Mouse (Mus musculus) common myeloid progenitor, adult 5-6 weeks (primary cell): Measurements from ENCODE around the gene Tlcd1. TPM values are rescaled to one million over a fixed set of nuclear protein-coding genes. Genes with fewer than 3 reads are reported as not detected.

Experiments
- ATAC-seq: replicated peaks from 2 replicates; pipeline ENCODE4 v1.8.0; 2016; ENCODE audit warnings: low read depth, mild to moderate bottlenecking, moderate TSS enrichment, inconsistent platforms; ENCODE audit not compliant: poor library complexity, severe bottlenecking
- total RNA-seq: library from RNA; stranded (forward); fragments of 200-1000, 187-1606 nt; gene quantifications from 2 replicates; pipeline ENCODE4 v1.2.3, GENCODE M21; 2017

Tlcd1 gene
- total RNA-seq, 1 experiment from 2014 or later = 7.9 TPM

GRCm38 (mm10) chr11:78160675-78161074 lies 15.8 kb upstream of the Tlcd1 start:
- ATAC-seq = no peak

- ATAC-seq = no peak
Measured at GRCm38 (mm10) chr11:78161169-78161568, 15.3 kb upstream of the Tlcd1 start.

GRCm38 (mm10) chr11:78161968-78162367 lies 14.5 kb upstream of the Tlcd1 start:
- ATAC-seq = no peak

- no peak for ATAC-seq
Measured at GRCm38 (mm10) chr11:78162504-78162903, 14.0 kb upstream of the Tlcd1 start.

GRCm38 (mm10) chr11:78163045-78163444 lies 13.5 kb upstream of the Tlcd1 start:
- no peak for ATAC-seq

GRCm38 (mm10) chr11:78163681-78164603 lies 12.6 kb upstream of the Tlcd1 start:
- ATAC-seq = no peak

- no peak for ATAC-seq
Measured at GRCm38 (mm10) chr11:78164604-78164923, 11.9 kb upstream of the Tlcd1 start.

- ATAC-seq = peak; percentile 61
Measured at GRCm38 (mm10) chr11:78164924-78165760, 11.4 kb upstream of the Tlcd1 start, which contains the start of gene Traf4. TSS of gene Traf4 (minus strand) at chr11:78165589.

GRCm38 (mm10) chr11:78165761-78166109 lies 10.8 kb upstream of the Tlcd1 start:
- peak; percentile 24 for ATAC-seq

GRCm38 (mm10) chr11:78166161-78166560 lies 10.3 kb upstream of the Tlcd1 start:
- no peak for ATAC-seq

GRCm38 (mm10) chr11:78166640-78167039 lies 9.9 kb upstream of the Tlcd1 start:
- ATAC-seq = no peak

- no peak for ATAC-seq
Measured at GRCm38 (mm10) chr11:78167257-78167959, 9.1 kb upstream of the Tlcd1 start.

GRCm38 (mm10) chr11:78168541-78169468 lies 7.7 kb upstream of the Tlcd1 start:
- ATAC-seq = peak; percentile 9; the same call in 1 of the 2 replicates

GRCm38 (mm10) chr11:78170306-78170705 lies 6.2 kb upstream of the Tlcd1 start:
- ATAC-seq = no peak

GRCm38 (mm10) chr11:78171328-78171727 lies 5.2 kb upstream of the Tlcd1 start:
- no peak for ATAC-seq

GRCm38 (mm10) chr11:78172034-78172747 lies 4.3 kb upstream of the Tlcd1 start:
- no peak for ATAC-seq

GRCm38 (mm10) chr11:78172748-78173383 lies 3.6 kb upstream of the Tlcd1 start:
- ATAC-seq = no peak

- ATAC-seq = no peak
Measured at GRCm38 (mm10) chr11:78174506-78174905, 2.0 kb upstream of the Tlcd1 start.
